In the genomic region with DNA sequence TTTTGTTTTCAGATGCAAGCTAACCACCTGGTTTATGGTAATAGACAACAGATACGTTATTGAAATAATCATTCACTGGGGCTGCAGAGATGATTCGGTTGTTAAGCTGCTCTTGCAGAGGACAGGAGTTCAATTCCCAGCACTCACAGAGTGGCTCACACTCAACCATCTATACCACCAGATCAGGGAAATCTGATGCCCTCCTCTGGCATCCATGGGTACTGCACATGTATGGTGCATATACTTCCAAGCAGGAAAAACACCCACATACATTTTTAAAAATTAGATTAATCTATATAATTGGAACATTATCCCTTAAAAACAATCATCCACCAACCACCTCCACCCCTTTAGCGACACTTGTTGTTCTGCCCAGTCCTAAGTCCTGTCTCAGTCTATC, we compare ENCODE assay signal across 1 mouse cellular context.
TF ChIP-seq lines count a peak whose summit lies in the region.

No protein-coding gene starts in this region.

TF ChIP-seq in ES-E14, 5 proteins besides CTCF, POLR2A, EP300 and RAD21:
- TF ChIP-seq ZNF384 (IDR thresholded peaks at IDR 0.05; ENCODE audit: low read depth, low read length) (no peak), MAFK (IDR thresholded peaks at IDR 0.05; ENCODE audit: insufficient read depth, low read depth, low read length) (0 out of 2 replicates have a peak, but pooled peaks have one; percentile 40)
